Mouse (Mus musculus) cerebellum, adult 2 months (tissue): ENCODE results near the gene Hook1.

Source experiments
- CTCF ChIP-seq: fragments of 200-500 bp; IDR thresholded peaks from 2 replicates; pipeline ENCODE4 v1.5.1; 2011; ENCODE audit warnings: low read depth, mild to moderate bottlenecking, control low read depth, low read length, moderate library complexity, borderline replicate concordance; ENCODE audit not compliant: insufficient read depth
- POLR2A ChIP-seq: fragments of 200-500 bp; IDR thresholded peaks from 2 replicates; pipeline ENCODE4 v1.6.1; 2011; ENCODE audit warnings: low read length, control low read depth, borderline replicate concordance; ENCODE audit not compliant: insufficient read depth

DNA sequence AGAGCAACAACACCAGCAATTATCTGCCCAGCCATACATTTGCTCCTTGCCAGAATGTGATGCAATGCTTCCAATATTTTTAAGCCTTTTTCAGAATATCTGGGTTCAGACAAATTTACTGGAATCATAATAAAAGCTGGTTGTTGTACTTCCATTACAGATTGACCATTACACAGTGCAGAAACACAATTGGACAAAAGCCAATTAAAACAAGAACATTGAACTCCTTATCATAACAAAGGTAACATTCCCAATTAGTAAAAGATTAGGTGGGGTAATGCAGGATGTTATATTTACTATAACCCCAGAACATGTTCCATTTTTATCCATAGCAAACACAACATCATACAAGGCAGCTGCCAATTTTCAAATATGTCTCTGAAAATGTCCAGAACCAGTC is 13.7 kb upstream of the Hook1 start:
- TF ChIP-seq CTCF: no peak
- TF ChIP-seq POLR2A: no peak
